Mouse (Mus musculus): Measurements from ENCODE around the gene Snx8. TPM values are rescaled to one million over a fixed set of nuclear protein-coding genes. Genes with fewer than 3 reads are reported as not detected.
A peak's percentile ranks its signal among the peaks of the same experiment; 100 is the strongest.

Snx8 gene
- total and polyA plus RNA-seq, 3 experiments: 10.5 to 15.8 (median 12.0) TPM

- Histone ChIP-seq H3K27ac (no peak overlapping the region), H3K9ac (ENCODE audit: low read depth, low read length) (no peak overlapping the region), H3K4me1 (ENCODE audit: control insufficient read depth, insufficient read depth, low read length) (no peaks in the 10 kb centered on the region), H3K4me3 (no peak overlapping the region), H3K79me2 (replicated peaks; ENCODE audit: control insufficient read depth, insufficient read depth, low read length) (no peaks in the 10 kb centered on the region), H3K27me3 (ENCODE audit: control insufficient read depth, insufficient read depth, low read length) (no peaks in the 10 kb centered on the region), H3K36me3 (ENCODE audit: control insufficient read depth, insufficient read depth, low read length) (no peaks in the 10 kb centered on the region)
- no peak for TF ChIP-seq CTCF (IDR thresholded peaks at IDR 0.05)
- intact Hi-C loops (cut with DNase I): no loop called here
- WGBS: 64% methylated on average over 1 of the region's 1 CpGs
- DNase-seq: no peak
Measured at GRCm38 (mm10) chr5:140346050-140346449, 43.0 kb downstream of the Snx8 start.

- intact Hi-C loops (cut with DNase I): no loop called here
- Histone ChIP-seq H3K27me3 (ENCODE audit: control insufficient read depth, insufficient read depth, low read length) (no peaks in the 10 kb centered on the region), H3K27ac (no peak overlapping the region), H3K4me1 (ENCODE audit: control insufficient read depth, insufficient read depth, low read length) (no peaks in the 10 kb centered on the region), H3K4me3 (no peak overlapping the region), H3K9ac (ENCODE audit: low read depth, low read length) (no peak overlapping the region), H3K79me2 (replicated peaks; ENCODE audit: control insufficient read depth, insufficient read depth, low read length) (no peaks in the 10 kb centered on the region), H3K36me3 (ENCODE audit: control insufficient read depth, insufficient read depth, low read length) (no peaks in the 10 kb centered on the region)
- no peak for TF ChIP-seq POLR2A (IDR thresholded peaks at IDR 0.05; ENCODE audit: insufficient read depth, low read depth, low read length)
- no peak for TF ChIP-seq CTCF (IDR thresholded peaks at IDR 0.05)
- TF ChIP-seq EP300 (IDR thresholded peaks at IDR 0.05; ENCODE audit: insufficient read depth, low read depth, low read length): no peak
- DNase-seq: no peak
- WGBS: 91% methylated on average over 4 of the region's 4 CpGs
Measured at GRCm38 (mm10) chr5:140345244-140345643, 43.8 kb downstream of the Snx8 start.

- H3K36me3 ChIP-seq (ENCODE audit: control insufficient read depth, insufficient read depth, low read length): no peaks in the 10 kb centered on the region
- H3K4me1 ChIP-seq (ENCODE audit: control insufficient read depth, insufficient read depth, low read length): no peaks in the 10 kb centered on the region
- H3K9ac ChIP-seq (ENCODE audit: low read depth, low read length): no peak overlapping the region
- peak; percentile 22; the same call in 1 of the 2 replicates for TF ChIP-seq CTCF (IDR thresholded peaks at IDR 0.05)
- no peak for TF ChIP-seq POLR2A (IDR thresholded peaks at IDR 0.05; ENCODE audit: insufficient read depth, low read depth, low read length)
- H3K79me2 ChIP-seq (replicated peaks; ENCODE audit: control insufficient read depth, insufficient read depth, low read length): no peaks in the 10 kb centered on the region
- H3K27me3 ChIP-seq (ENCODE audit: control insufficient read depth, insufficient read depth, low read length): no peaks in the 10 kb centered on the region
- H3K27ac ChIP-seq: no peak overlapping the region
- WGBS: 84% methylated on average over 4 of the region's 4 CpGs
- H3K4me3 ChIP-seq: no peak overlapping the region
- intact Hi-C loops (cut with DNase I): no loop called here
- no peak for DNase-seq
Measured at GRCm38 (mm10) chr5:140342880-140343279, 46.2 kb downstream of the Snx8 start.

DNA sequence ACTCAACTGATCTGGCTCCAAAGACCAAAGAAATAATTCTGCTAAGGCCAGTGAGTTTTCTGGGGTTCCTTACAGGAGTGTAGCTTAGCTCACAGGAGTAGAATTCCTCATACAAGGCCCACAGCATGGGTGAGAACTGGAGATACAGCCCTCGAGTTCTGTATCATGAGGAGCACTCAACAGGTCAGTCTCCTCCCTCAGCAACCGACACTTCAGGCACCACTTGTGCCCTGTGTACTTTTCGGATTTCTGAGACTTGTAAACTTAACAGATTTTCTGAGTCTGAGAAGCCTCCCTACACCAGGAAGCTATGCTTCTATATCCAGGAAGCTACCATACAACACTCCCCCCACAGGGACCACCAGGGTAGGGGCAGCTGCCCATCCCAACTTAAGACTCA is 49.2 kb downstream of the Snx8 start:
- Histone ChIP-seq H3K79me2 (replicated peaks; ENCODE audit: control insufficient read depth, insufficient read depth, low read length) (no peaks in the 10 kb centered on the region), H3K27me3 (ENCODE audit: control insufficient read depth, insufficient read depth, low read length) (no peaks in the 10 kb centered on the region), H3K4me1 (ENCODE audit: control insufficient read depth, insufficient read depth, low read length) (no peaks in the 10 kb centered on the region), H3K36me3 (ENCODE audit: control insufficient read depth, insufficient read depth, low read length) (no peaks in the 10 kb centered on the region), H3K27ac (no peak overlapping the region), H3K4me3 (no peak overlapping the region), H3K9ac (ENCODE audit: low read depth, low read length) (no peak overlapping the region)
- intact Hi-C loops (cut with DNase I): loop anchor here (5.0 kb wide), 1 partner anchor 72 kb away; no protein-coding TSS in a partner anchor
- WGBS: 75% methylated on average over 3 of the region's 3 CpGs
- DNase-seq: no peak
- TF ChIP-seq CTCF (IDR thresholded peaks at IDR 0.05): no peak

- no peaks in the 10 kb centered on the region for H3K4me1 ChIP-seq (ENCODE audit: control insufficient read depth, insufficient read depth, low read length)
- no peak for DNase-seq
- intact Hi-C loops (cut with DNase I): loop anchor here (5.0 kb wide), 1 partner anchor 74 kb away; no protein-coding TSS in a partner anchor
- H3K79me2 ChIP-seq (replicated peaks; ENCODE audit: control insufficient read depth, insufficient read depth, low read length): no peaks in the 10 kb centered on the region
- WGBS: 94% methylated on average over 4 of the region's 4 CpGs
- H3K27me3 ChIP-seq (ENCODE audit: control insufficient read depth, insufficient read depth, low read length): no peaks in the 10 kb centered on the region
- no peak overlapping the region for H3K27ac ChIP-seq
- TF ChIP-seq EP300 (IDR thresholded peaks at IDR 0.05; ENCODE audit: insufficient read depth, low read depth, low read length) (no peak), POLR2A (IDR thresholded peaks at IDR 0.05; ENCODE audit: insufficient read depth, low read depth, low read length) (no peak), CTCF (IDR thresholded peaks at IDR 0.05) (0 out of 2 replicates have a peak, but pooled peaks have one; percentile 11)
- H3K36me3 ChIP-seq (ENCODE audit: control insufficient read depth, insufficient read depth, low read length): no peaks in the 10 kb centered on the region
- H3K9ac ChIP-seq (ENCODE audit: low read depth, low read length): no peak overlapping the region
- no peak overlapping the region for H3K4me3 ChIP-seq
Measured at GRCm38 (mm10) chr5:140338779-140339178, 50.3 kb downstream of the Snx8 start.

- WGBS: 80% methylated on average over 1 of the region's 1 CpGs
Measured at GRCm38 (mm10) chr5:140336680-140337079, 52.4 kb downstream of the Snx8 start.

More at GRCm38 (mm10) chr5:140336680-140337079, 52.4 kb downstream of the Snx8 start:
- no peaks in the 10 kb centered on the region for H3K4me1 ChIP-seq (ENCODE audit: control insufficient read depth, insufficient read depth, low read length)
- no peak overlapping the region for H3K9ac ChIP-seq (ENCODE audit: low read depth, low read length)
- no peaks in the 10 kb centered on the region for H3K36me3 ChIP-seq (ENCODE audit: control insufficient read depth, insufficient read depth, low read length)
- no peaks in the 10 kb centered on the region for H3K27me3 ChIP-seq (ENCODE audit: control insufficient read depth, insufficient read depth, low read length)
- no peak for DNase-seq
- intact Hi-C loops (cut with DNase I): loop anchor here (1.0 to 5.0 kb wide), 2 partner anchors 76 to 498 kb away; no protein-coding TSS in a partner anchor
- H3K27ac ChIP-seq: no peak overlapping the region
- no peak for TF ChIP-seq EP300 (IDR thresholded peaks at IDR 0.05; ENCODE audit: insufficient read depth, low read depth, low read length)
- TF ChIP-seq CTCF (IDR thresholded peaks at IDR 0.05): peak; percentile 97
- H3K79me2 ChIP-seq (replicated peaks; ENCODE audit: control insufficient read depth, insufficient read depth, low read length): no peaks in the 10 kb centered on the region
- H3K4me3 ChIP-seq: no peak overlapping the region
